Mouse (Mus musculus): ENCODE measurements around the gene Gm49325. TPM values are rescaled to one million over a fixed set of nuclear protein-coding genes. Genes with fewer than 3 reads are reported as not detected.
A peak's percentile ranks its signal among the peaks of the same experiment; 100 is the strongest.

Gene Gm49325
- polyA plus RNA-seq, 1 experiment from 2014 or later, result 5.1 TPM

- peaks cover 78% of the 10 kb centered on the region for H3K36me3 ChIP-seq (replicated peaks; ENCODE audit: control insufficient read depth, insufficient read depth)
- H3K4me3 ChIP-seq (replicated peaks; ENCODE audit: low read length), result no peak overlapping the region
- no peak overlapping the region for H3K9ac ChIP-seq
- H3K4me1 ChIP-seq (replicated peaks; ENCODE audit: control insufficient read depth, insufficient read depth, low read length), result no peaks in the 10 kb centered on the region
- no peak for ATAC-seq (ENCODE audit: low FRiP score)
- no peaks in the 10 kb centered on the region for H3K9me3 ChIP-seq (ENCODE audit: control insufficient read depth, low read length)
- H3K27ac ChIP-seq, result no peak overlapping the region
- no peaks in the 10 kb centered on the region for H3K27me3 ChIP-seq (ENCODE audit: control insufficient read depth, insufficient read depth, low read length)
- DNase-seq (ENCODE audit: low spot score), result no peak
- WGBS, result 96% methylated on average over 9 of the region's 9 CpGs
- H3K4me2 ChIP-seq (replicated peaks), result no peak overlapping the region
Observed at GRCm38 (mm10) chr10:77616166-77616565, 10.2 kb downstream of the Gm49325 start.

- DNase-seq (ENCODE audit: low spot score) (no peak), ATAC-seq (ENCODE audit: low FRiP score) (no peak)
- WGBS, result 96% methylated on average over 7 of the region's 7 CpGs
- Histone ChIP-seq H3K27ac (no peak overlapping the region), H3K4me3 (replicated peaks; ENCODE audit: low read length) (no peak overlapping the region), H3K9ac (no peak overlapping the region), H3K36me3 (replicated peaks; ENCODE audit: control insufficient read depth, insufficient read depth) (peaks cover 71% of the 10 kb centered on the region), H3K4me1 (replicated peaks; ENCODE audit: control insufficient read depth, insufficient read depth, low read length) (no peaks in the 10 kb centered on the region), H3K9me3 (ENCODE audit: control insufficient read depth, low read length) (no peaks in the 10 kb centered on the region), H3K4me2 (replicated peaks) (no peak overlapping the region), H3K27me3 (ENCODE audit: control insufficient read depth, insufficient read depth, low read length) (no peaks in the 10 kb centered on the region)
Observed at GRCm38 (mm10) chr10:77616926-77617325, 10.9 kb downstream of the Gm49325 start.

GRCm38 (mm10) chr10:77621546-77621945, 15.5 kb downstream of the Gm49325 start:
- H3K4me1 ChIP-seq (replicated peaks; ENCODE audit: control insufficient read depth, insufficient read depth, low read length), result peaks cover 16% of the 10 kb centered on the region
- H3K4me3 ChIP-seq (replicated peaks; ENCODE audit: low read length), result peak overlapping the region; percentile 92
- no peak for ATAC-seq (ENCODE audit: low FRiP score)
- no peaks in the 10 kb centered on the region for H3K9me3 ChIP-seq (ENCODE audit: control insufficient read depth, low read length)
- DNase-seq (ENCODE audit: low spot score), result no peak
- H3K27me3 ChIP-seq (ENCODE audit: control insufficient read depth, insufficient read depth, low read length), result no peaks in the 10 kb centered on the region
- peak overlapping the region; percentile 90 for H3K27ac ChIP-seq
- peak overlapping the region; percentile 68 for H3K4me2 ChIP-seq (replicated peaks)
- H3K36me3 ChIP-seq (replicated peaks; ENCODE audit: control insufficient read depth, insufficient read depth), result peaks cover 35% of the 10 kb centered on the region
- 77% methylated on average over 8 of the region's 8 CpGs for WGBS
- H3K9ac ChIP-seq, result peak overlapping the region; percentile 92

GRCm38 (mm10) chr10:77622055-77622988, 16.3 kb downstream of the Gm49325 start, which contains the start of gene Ube2g2:
Gene Ube2g2 (plus strand): TSS chr10:77622275.
- DNase-seq (ENCODE audit: low spot score) (peak; percentile 96), ATAC-seq (ENCODE audit: low FRiP score) (peak; percentile 92)
- Histone ChIP-seq H3K4me1 (replicated peaks; ENCODE audit: control insufficient read depth, insufficient read depth, low read length) (peaks cover 16% of the 10 kb centered on the region), H3K9ac (peak within 1 kb of the TSS; percentile 92), H3K4me2 (replicated peaks) (peak within 1 kb of the TSS; percentile 68), H3K27me3 (ENCODE audit: control insufficient read depth, insufficient read depth, low read length) (no peaks in the 10 kb centered on the region), H3K9me3 (ENCODE audit: control insufficient read depth, low read length) (no peaks in the 10 kb centered on the region), H3K27ac (peak within 1 kb of the TSS; percentile 90), H3K4me3 (replicated peaks; ENCODE audit: low read length) (peak within 1 kb of the TSS; percentile 92), H3K36me3 (replicated peaks; ENCODE audit: control insufficient read depth, insufficient read depth) (peaks cover 27% of the 10 kb centered on the region)
- WGBS, result under 1% methylated on average over 94 of the region's 96 CpGs

GRCm38 (mm10) chr10:77623069-77623492, 17.1 kb downstream of the Gm49325 start:
- no peaks in the 10 kb centered on the region for H3K9me3 ChIP-seq (ENCODE audit: control insufficient read depth, low read length)
- no peaks in the 10 kb centered on the region for H3K27me3 ChIP-seq (ENCODE audit: control insufficient read depth, insufficient read depth, low read length)
- peaks cover 16% of the 10 kb centered on the region for H3K4me1 ChIP-seq (replicated peaks; ENCODE audit: control insufficient read depth, insufficient read depth, low read length)
- H3K4me2 ChIP-seq (replicated peaks), result peak overlapping the region; percentile 68
- H3K4me3 ChIP-seq (replicated peaks; ENCODE audit: low read length), result peak overlapping the region; percentile 92
- H3K27ac ChIP-seq, result no peak overlapping the region
- peak overlapping the region; percentile 92 for H3K9ac ChIP-seq
- peaks cover 19% of the 10 kb centered on the region for H3K36me3 ChIP-seq (replicated peaks; ENCODE audit: control insufficient read depth, insufficient read depth)
- WGBS, result 5% methylated on average over 8 of the region's 8 CpGs
- DNase-seq (ENCODE audit: low spot score) (peak; percentile 62), ATAC-seq (ENCODE audit: low FRiP score) (peak; percentile 26; the same call in 1 of the 2 replicates)

- Histone ChIP-seq H3K9me3 (ENCODE audit: control insufficient read depth, low read length) (no peaks in the 10 kb centered on the region), H3K27ac (no peak overlapping the region), H3K27me3 (ENCODE audit: control insufficient read depth, insufficient read depth, low read length) (no peaks in the 10 kb centered on the region), H3K4me3 (replicated peaks; ENCODE audit: low read length) (peak overlapping the region; percentile 92), H3K4me2 (replicated peaks) (peak overlapping the region; percentile 68), H3K36me3 (replicated peaks; ENCODE audit: control insufficient read depth, insufficient read depth) (peaks cover 12% of the 10 kb centered on the region; the same call in 1 of the 2 replicates), H3K9ac (peak overlapping the region; percentile 92; the same call in 1 of the 2 replicates), H3K4me1 (replicated peaks; ENCODE audit: control insufficient read depth, insufficient read depth, low read length) (peaks cover 16% of the 10 kb centered on the region)
- ATAC-seq (ENCODE audit: low FRiP score) (no peak), DNase-seq (ENCODE audit: low spot score) (no peak)
- WGBS, result 90% methylated on average over 10 of the region's 10 CpGs
Observed at GRCm38 (mm10) chr10:77623639-77624400, 17.8 kb downstream of the Gm49325 start.

- H3K4me2 ChIP-seq (replicated peaks), result peak overlapping the region; percentile 68; the same call in 1 of the 2 replicates
- no peaks in the 10 kb centered on the region for H3K9me3 ChIP-seq (ENCODE audit: control insufficient read depth, low read length)
- no peaks in the 10 kb centered on the region for H3K27me3 ChIP-seq (ENCODE audit: control insufficient read depth, insufficient read depth, low read length)
- DNase-seq (ENCODE audit: low spot score) (no peak), ATAC-seq (ENCODE audit: low FRiP score) (no peak)
- H3K27ac ChIP-seq, result no peak overlapping the region
- H3K4me1 ChIP-seq (replicated peaks; ENCODE audit: control insufficient read depth, insufficient read depth, low read length), result peaks cover 16% of the 10 kb centered on the region
- H3K4me3 ChIP-seq (replicated peaks; ENCODE audit: low read length), result no peak overlapping the region
- H3K36me3 ChIP-seq (replicated peaks; ENCODE audit: control insufficient read depth, insufficient read depth), result peaks cover 8% of the 10 kb centered on the region; the same call in 1 of the 2 replicates
- WGBS, result 74% methylated on average over 7 of the region's 7 CpGs
- H3K9ac ChIP-seq, result no peak overlapping the region
Observed at GRCm38 (mm10) chr10:77624570-77624995, 18.6 kb downstream of the Gm49325 start.

- Histone ChIP-seq H3K9me3 (ENCODE audit: control insufficient read depth, low read length) (no peaks in the 10 kb centered on the region), H3K4me3 (replicated peaks; ENCODE audit: low read length) (no peak overlapping the region), H3K4me2 (replicated peaks) (no peak overlapping the region), H3K9ac (no peak overlapping the region), H3K36me3 (replicated peaks; ENCODE audit: control insufficient read depth, insufficient read depth) (peaks cover 9% of the 10 kb centered on the region), H3K4me1 (replicated peaks; ENCODE audit: control insufficient read depth, insufficient read depth, low read length) (peaks cover 16% of the 10 kb centered on the region), H3K27me3 (ENCODE audit: control insufficient read depth, insufficient read depth, low read length) (no peaks in the 10 kb centered on the region), H3K27ac (no peak overlapping the region)
- ATAC-seq (ENCODE audit: low FRiP score) (no peak), DNase-seq (ENCODE audit: low spot score) (no peak)
- 87% methylated on average over 7 of the region's 7 CpGs for WGBS
Observed at GRCm38 (mm10) chr10:77626036-77626435, 20.0 kb downstream of the Gm49325 start.

- no peak for DNase-seq (ENCODE audit: low spot score)
- Histone ChIP-seq H3K27me3 (ENCODE audit: control insufficient read depth, insufficient read depth, low read length) (no peaks in the 10 kb centered on the region), H3K4me3 (replicated peaks; ENCODE audit: low read length) (no peak overlapping the region), H3K4me2 (replicated peaks) (no peak overlapping the region), H3K4me1 (replicated peaks; ENCODE audit: control insufficient read depth, insufficient read depth, low read length) (peaks cover 16% of the 10 kb centered on the region), H3K27ac (no peak overlapping the region), H3K9ac (no peak overlapping the region), H3K9me3 (ENCODE audit: control insufficient read depth, low read length) (no peaks in the 10 kb centered on the region), H3K36me3 (replicated peaks; ENCODE audit: control insufficient read depth, insufficient read depth) (peaks cover 15% of the 10 kb centered on the region)
- ATAC-seq (ENCODE audit: low FRiP score), result no peak
- WGBS, result 81% methylated on average over 7 of the region's 7 CpGs
Observed at GRCm38 (mm10) chr10:77626591-77626990, 20.6 kb downstream of the Gm49325 start.

All from hindbrain, embryonic 14.5 days (tissue).